Mouse (Mus musculus): ENCODE measurements around the gene Tk1. TPM values are rescaled to one million over a fixed set of nuclear protein-coding genes. Genes with fewer than 3 reads are reported as not detected.

Gene Tk1
- polyA plus RNA-seq, 1 experiment = 1.9 TPM

DNA sequence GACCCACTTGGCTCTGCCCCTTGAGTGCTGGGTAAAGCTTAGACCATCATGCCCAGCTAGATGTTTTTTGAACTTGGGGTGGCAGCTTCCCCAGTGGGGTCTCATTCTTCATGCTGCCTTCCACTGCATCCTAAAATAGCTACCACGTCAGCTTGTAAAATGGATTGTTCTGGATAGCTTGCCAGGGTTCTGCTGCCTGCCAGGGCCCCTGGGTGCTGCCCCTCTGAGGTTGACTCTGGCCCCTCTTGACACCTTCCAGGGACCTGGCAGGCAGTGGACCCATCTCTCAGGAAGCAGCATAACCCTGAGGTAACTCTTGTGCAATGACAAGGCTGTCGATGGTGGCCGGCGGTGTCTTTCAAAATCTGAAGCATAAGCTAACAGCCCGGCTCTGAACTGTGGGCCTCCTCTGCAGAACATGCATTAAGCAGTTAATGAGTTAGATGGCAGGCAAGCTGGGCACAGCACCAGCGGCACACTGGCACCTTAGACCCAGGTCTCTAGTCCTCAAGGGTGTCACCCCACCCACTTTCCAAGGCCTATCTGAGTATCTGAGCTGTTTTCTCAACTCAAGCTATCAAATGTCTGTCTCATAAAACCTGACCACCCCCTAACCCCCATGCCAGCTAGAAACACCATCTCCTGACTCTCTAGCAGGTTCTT is 11.1 kb downstream of the Tk1 start:
- Histone ChIP-seq H3K4me3 (ENCODE audit: insufficient read depth, low read length) (no peak overlapping the region), H3K4me1 (ENCODE audit: control insufficient read depth, insufficient read depth, low read length) (peaks cover 2% of the 10 kb centered on the region; the same call in 1 of the 2 replicates), H3K27ac (ENCODE audit: insufficient read depth, low read length) (no peak overlapping the region)
- TF ChIP-seq POLR2A (IDR thresholded peaks at IDR 0.05; ENCODE audit: extremely low read depth, insufficient read depth, low read length) = no peak
- no peak for TF ChIP-seq CTCF (IDR thresholded peaks at IDR 0.05; ENCODE audit: extremely low read depth, insufficient read depth, low read length)

DNA sequence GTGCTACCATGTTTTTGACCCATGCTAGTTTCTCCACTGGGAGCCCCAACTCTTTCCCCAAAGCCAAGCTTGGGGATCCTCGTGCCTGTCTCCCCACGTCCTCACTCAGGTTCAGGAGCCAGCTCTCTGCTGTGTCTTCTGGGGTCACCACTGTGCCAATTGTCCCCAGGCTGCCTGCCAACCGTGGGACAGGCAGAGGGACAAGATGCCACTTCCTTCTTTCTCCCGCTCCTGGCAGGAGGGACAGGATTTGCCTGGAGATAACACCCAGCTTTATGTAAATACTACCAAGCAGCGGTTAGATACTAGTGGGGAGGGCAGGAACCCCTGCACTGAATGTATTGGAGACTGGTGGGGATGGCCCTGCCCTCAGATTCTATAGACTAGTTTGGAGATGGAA is 12.0 kb downstream of the Tk1 start:
- Histone ChIP-seq H3K27ac (ENCODE audit: insufficient read depth, low read length) (no peak overlapping the region), H3K4me3 (ENCODE audit: insufficient read depth, low read length) (no peak overlapping the region), H3K4me1 (ENCODE audit: control insufficient read depth, insufficient read depth, low read length) (peaks cover 2% of the 10 kb centered on the region; the same call in 1 of the 2 replicates)
- TF ChIP-seq CTCF (IDR thresholded peaks at IDR 0.05; ENCODE audit: extremely low read depth, insufficient read depth, low read length) (no peak), POLR2A (IDR thresholded peaks at IDR 0.05; ENCODE audit: extremely low read depth, insufficient read depth, low read length) (no peak)

- no peak for TF ChIP-seq POLR2A (IDR thresholded peaks at IDR 0.05; ENCODE audit: extremely low read depth, insufficient read depth, low read length)
- peak; percentile 42 for TF ChIP-seq CTCF (IDR thresholded peaks at IDR 0.05; ENCODE audit: extremely low read depth, insufficient read depth, low read length)
- no peaks in the 10 kb centered on the region for H3K4me1 ChIP-seq (ENCODE audit: control insufficient read depth, insufficient read depth, low read length)
- H3K4me3 ChIP-seq (ENCODE audit: insufficient read depth, low read length) = peak overlapping the region; percentile 55
- H3K27ac ChIP-seq (ENCODE audit: insufficient read depth, low read length) = peak overlapping the region; percentile 9; the same call in 1 of the 2 replicates
These were observed 15.4 kb downstream of the Tk1 start for GRCm38 (mm10) chr11:117810401-117811046.

GRCm38 (mm10) chr11:117809407-117810311 is 16.2 kb downstream of the Tk1 start, which contains the start of the genes Gm20708 and Syngr2:
Gm20708 (plus strand) TSS chr11:117809668.
Syngr2 (plus strand) TSS chr11:117809668.
- Histone ChIP-seq H3K27ac (ENCODE audit: insufficient read depth, low read length) (peak within 1 kb of the TSS; percentile 9; the same call in 1 of the 2 replicates), H3K4me1 (ENCODE audit: control insufficient read depth, insufficient read depth, low read length) (no peaks in the 10 kb centered on the region), H3K4me3 (ENCODE audit: insufficient read depth, low read length) (peak within 1 kb of the TSS; percentile 55)
- TF ChIP-seq CTCF (IDR thresholded peaks at IDR 0.05; ENCODE audit: extremely low read depth, insufficient read depth, low read length) = no peak
- no peak for TF ChIP-seq POLR2A (IDR thresholded peaks at IDR 0.05; ENCODE audit: extremely low read depth, insufficient read depth, low read length)

GRCm38 (mm10) chr11:117806781-117807180 is 19.1 kb downstream of the Tk1 start:
- Histone ChIP-seq H3K4me3 (ENCODE audit: insufficient read depth, low read length) (no peak overlapping the region), H3K4me1 (ENCODE audit: control insufficient read depth, insufficient read depth, low read length) (no peaks in the 10 kb centered on the region), H3K27ac (ENCODE audit: insufficient read depth, low read length) (no peak overlapping the region)
- TF ChIP-seq POLR2A (IDR thresholded peaks at IDR 0.05; ENCODE audit: extremely low read depth, insufficient read depth, low read length) (no peak), CTCF (IDR thresholded peaks at IDR 0.05; ENCODE audit: extremely low read depth, insufficient read depth, low read length) (no peak)

DNA sequence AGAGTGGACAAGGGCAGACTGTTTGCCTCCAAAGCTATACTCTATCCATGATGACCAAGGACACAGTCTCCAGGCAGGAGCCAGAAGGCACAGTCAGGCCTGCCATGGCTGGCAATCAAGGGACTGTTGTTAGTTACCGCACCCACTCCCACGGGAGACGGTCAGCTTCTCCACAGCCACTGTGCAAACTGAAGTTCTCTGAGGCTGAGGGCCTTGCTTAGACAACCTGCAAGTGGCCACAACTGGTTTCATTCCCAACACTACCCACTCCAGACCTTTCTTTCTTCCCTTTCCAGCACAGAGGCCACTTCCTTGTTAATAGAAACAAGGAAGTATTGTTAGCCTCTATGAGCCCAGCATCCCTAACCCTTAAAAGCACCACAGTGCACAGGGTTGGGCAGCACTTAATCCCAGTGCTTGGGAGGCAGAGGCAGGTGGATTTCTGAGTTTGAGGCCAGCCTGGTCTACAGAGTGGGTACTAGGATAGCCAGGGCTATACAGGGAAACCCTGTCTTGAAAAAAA is 22.7 kb downstream of the Tk1 start:
- no peak overlapping the region for H3K4me3 ChIP-seq (ENCODE audit: insufficient read depth, low read length)
- no peak for TF ChIP-seq CTCF (IDR thresholded peaks at IDR 0.05; ENCODE audit: extremely low read depth, insufficient read depth, low read length)
- TF ChIP-seq POLR2A (IDR thresholded peaks at IDR 0.05; ENCODE audit: extremely low read depth, insufficient read depth, low read length) = no peak
- H3K27ac ChIP-seq (ENCODE audit: insufficient read depth, low read length) = no peak overlapping the region
- no peaks in the 10 kb centered on the region for H3K4me1 ChIP-seq (ENCODE audit: control insufficient read depth, insufficient read depth, low read length)

GRCm38 (mm10) chr11:117801650-117802049 is 24.2 kb downstream of the Tk1 start:
- Histone ChIP-seq H3K4me1 (ENCODE audit: control insufficient read depth, insufficient read depth, low read length) (no peaks in the 10 kb centered on the region), H3K4me3 (ENCODE audit: insufficient read depth, low read length) (no peak overlapping the region), H3K27ac (ENCODE audit: insufficient read depth, low read length) (no peak overlapping the region)
- no peak for TF ChIP-seq POLR2A (IDR thresholded peaks at IDR 0.05; ENCODE audit: extremely low read depth, insufficient read depth, low read length)
- no peak for TF ChIP-seq CTCF (IDR thresholded peaks at IDR 0.05; ENCODE audit: extremely low read depth, insufficient read depth, low read length)

DNA sequence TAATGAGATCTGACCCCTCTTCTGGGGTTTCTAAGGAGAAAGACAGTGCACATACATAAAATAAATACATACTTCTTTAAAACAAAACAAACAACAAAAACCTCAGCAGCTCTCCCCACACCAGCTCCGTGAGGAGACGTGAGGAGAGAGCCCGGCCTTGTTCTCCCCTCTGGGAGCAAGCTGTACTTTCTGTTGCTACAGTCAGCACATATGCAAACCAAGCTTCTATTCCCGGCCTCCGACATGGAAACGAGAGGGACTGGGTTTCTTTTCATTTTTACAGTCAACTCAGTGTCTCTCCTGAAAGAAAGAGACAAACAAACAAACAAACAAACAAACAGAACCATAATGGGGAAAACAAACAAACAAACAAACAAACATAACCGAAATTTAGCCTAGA is 25.9 kb downstream of the Tk1 start:
- TF ChIP-seq POLR2A (IDR thresholded peaks at IDR 0.05; ENCODE audit: extremely low read depth, insufficient read depth, low read length) (no peak), CTCF (IDR thresholded peaks at IDR 0.05; ENCODE audit: extremely low read depth, insufficient read depth, low read length) (no peak)
- no peaks in the 10 kb centered on the region for H3K4me1 ChIP-seq (ENCODE audit: control insufficient read depth, insufficient read depth, low read length)
- H3K4me3 ChIP-seq (ENCODE audit: insufficient read depth, low read length) = no peak overlapping the region
- H3K27ac ChIP-seq (ENCODE audit: insufficient read depth, low read length) = no peak overlapping the region

- no peak for TF ChIP-seq POLR2A (IDR thresholded peaks at IDR 0.05; ENCODE audit: extremely low read depth, insufficient read depth, low read length)
- no peak for TF ChIP-seq CTCF (IDR thresholded peaks at IDR 0.05; ENCODE audit: extremely low read depth, insufficient read depth, low read length)
- Histone ChIP-seq H3K4me3 (ENCODE audit: insufficient read depth, low read length) (no peak overlapping the region), H3K4me1 (ENCODE audit: control insufficient read depth, insufficient read depth, low read length) (no peaks in the 10 kb centered on the region), H3K27ac (ENCODE audit: insufficient read depth, low read length) (no peak overlapping the region)
These were observed 26.7 kb downstream of the Tk1 start for GRCm38 (mm10) chr11:117799174-117799573.
